Mouse (Mus musculus) midbrain, embryonic 14.5 days (tissue): ENCODE measurements around the gene Plxdc1. TPM values are rescaled to one million over a fixed set of nuclear protein-coding genes. Genes with fewer than 3 reads are reported as not detected.

Experiments used
- ATAC-seq: fragments of 200-750 bp; cut with Nextera tagmentation; 2 replicates; pipeline ENCODE4 v1.8.0; 2017; ENCODE audit warnings: moderate number of reproducible peaks, moderate library complexity; ENCODE audit not compliant: low FRiP score, low TSS enrichment
- DNase-seq: peaks from one replicate; pipeline ENCODE4 v3.0.0-alpha.2; 2015
- H3K27ac ChIP-seq: fragments of 300-500 bp; sonication (generic); replicated peaks from 2 replicates; pipeline ENCODE4 v1.5.1; 2014; ENCODE audit warnings: mild to moderate bottlenecking, low read depth, low read length, moderate library complexity
- H3K27me3 ChIP-seq: fragments of 300-500 bp; sonication (generic); 2 replicates; pipeline ENCODE4 v1.6.1; 2014; ENCODE audit warnings: low read length, control low read depth, mixed read lengths; ENCODE audit not compliant: control insufficient read depth, insufficient read depth
- H3K36me3 ChIP-seq: fragments of 300-500 bp; sonication (generic); 2 replicates; pipeline ENCODE4 v1.6.1; 2014; ENCODE audit warnings: low read length, control low read depth; ENCODE audit not compliant: control insufficient read depth, insufficient read depth
- H3K4me1 ChIP-seq: fragments of 300-500 bp; sonication (generic); 2 replicates; pipeline ENCODE4 v1.6.1; 2014; ENCODE audit warnings: mild to moderate bottlenecking, antibody characterized with exemption, low read length, control low read depth; ENCODE audit not compliant: control insufficient read depth, insufficient read depth
- H3K4me2 ChIP-seq: fragments of 300-500 bp; sonication (generic); 2 replicates; pipeline ENCODE4 v1.6.1; 2014; ENCODE audit warnings: mild to moderate bottlenecking, low read length, moderate library complexity
- H3K4me3 ChIP-seq: fragments of 300-500 bp; sonication (generic); replicated peaks from 2 replicates; pipeline ENCODE4 v1.5.1; 2014; ENCODE audit warnings: low read depth, low read length
- H3K9ac ChIP-seq: fragments of 300-500 bp; sonication (generic); replicated peaks from 2 replicates; pipeline ENCODE4 v1.6.1; 2014; ENCODE audit warnings: mild to moderate bottlenecking, low read length, moderate library complexity
- H3K9me3 ChIP-seq: fragments of 300-500 bp; sonication (generic); 2 replicates; pipeline ENCODE4 v1.6.1; 2016; ENCODE audit warnings: low read length, control low read depth, mixed read lengths; ENCODE audit not compliant: control insufficient read depth
- WGBS: fragments of 180-500 bp; shearing (Covaris S2); extraction: QIAGEN DNeasy Blood & Tissue Kit; methylation state at CpG from one replicate; pipeline ENCODE4 v1.1.7; 2014; 5-methylcytosine and 5-hydroxymethylcytosine counted together
- polyA plus RNA-seq: library from polyadenylated mRNA; unstranded; fragments of >200 nt; fragmentation: Nextera tagmentation; extraction: Ambion mirVana; gene quantifications from 2 replicates; pipeline ENCODE4 v1.2.1, GENCODE M21; 2014

Gene Plxdc1
- polyA plus RNA-seq, 1 experiment from 2014 or later: 0.96 TPM

- peak; percentile 96 for DNase-seq
- H3K27ac ChIP-seq: peak within 1 kb of the TSS; percentile 84
- ATAC-seq: peak; percentile 66
- under 1% methylated on average over 69 of the region's 69 CpGs for WGBS
- peak within 1 kb of the TSS; percentile 100 for H3K4me3 ChIP-seq
- no peaks in the 10 kb centered on the region for H3K9me3 ChIP-seq
- no peaks in the 10 kb centered on the region for H3K27me3 ChIP-seq
- H3K36me3 ChIP-seq: peaks cover 35% of the 10 kb centered on the region
- H3K9ac ChIP-seq: peak within 1 kb of the TSS; percentile 99
- H3K4me2 ChIP-seq: peak within 1 kb of the TSS; percentile 89
- peaks cover 12% of the 10 kb centered on the region for H3K4me1 ChIP-seq
Observed at GRCm38 (mm10) chr11:98026570-98027296, 40.5 kb upstream of the Plxdc1 start, which contains the start of gene Rpl19. TSS of gene Rpl19 (plus strand) at chr11:98026710.

DNA sequence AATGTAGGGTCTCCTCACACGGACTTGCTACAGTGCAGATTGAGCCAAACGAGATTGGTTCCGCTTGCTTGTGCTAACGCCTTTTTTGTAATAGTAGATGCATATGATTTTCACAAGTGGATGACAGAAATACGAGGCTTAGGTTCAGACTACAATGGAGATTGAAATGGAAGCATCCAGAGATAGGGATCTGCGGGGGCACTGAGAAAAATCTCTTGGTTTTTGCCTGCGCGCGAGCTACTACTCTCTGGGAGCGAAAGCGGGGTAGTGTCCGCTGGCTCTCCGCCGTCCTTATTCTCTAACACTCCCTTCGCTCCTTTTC, 40.0 kb upstream of the Plxdc1 start:
- peaks cover 16% of the 10 kb centered on the region for H3K4me1 ChIP-seq
- H3K9me3 ChIP-seq: no peaks in the 10 kb centered on the region
- peak overlapping the region; percentile 100 for H3K4me3 ChIP-seq
- ATAC-seq (no peak), DNase-seq (no peak)
- WGBS: 4% methylated on average over 15 of the region's 15 CpGs
- peaks cover 33% of the 10 kb centered on the region for H3K36me3 ChIP-seq
- H3K4me2 ChIP-seq: peak overlapping the region; percentile 89
- H3K27ac ChIP-seq: peak overlapping the region; percentile 84
- peak overlapping the region; percentile 99 for H3K9ac ChIP-seq
- no peaks in the 10 kb centered on the region for H3K27me3 ChIP-seq

- no peak for ATAC-seq
- Histone ChIP-seq H3K9ac (no peak overlapping the region), H3K4me1 (peaks cover 33% of the 10 kb centered on the region), H3K27ac (no peak overlapping the region), H3K4me2 (no peak overlapping the region), H3K27me3 (no peaks in the 10 kb centered on the region), H3K36me3 (peaks cover 16% of the 10 kb centered on the region), H3K4me3 (no peak overlapping the region), H3K9me3 (no peaks in the 10 kb centered on the region)
- WGBS: 90% methylated on average over 3 of the region's 3 CpGs
- no peak for DNase-seq
Observed at GRCm38 (mm10) chr11:98024516-98024915, 38.3 kb upstream of the Plxdc1 start.

DNA sequence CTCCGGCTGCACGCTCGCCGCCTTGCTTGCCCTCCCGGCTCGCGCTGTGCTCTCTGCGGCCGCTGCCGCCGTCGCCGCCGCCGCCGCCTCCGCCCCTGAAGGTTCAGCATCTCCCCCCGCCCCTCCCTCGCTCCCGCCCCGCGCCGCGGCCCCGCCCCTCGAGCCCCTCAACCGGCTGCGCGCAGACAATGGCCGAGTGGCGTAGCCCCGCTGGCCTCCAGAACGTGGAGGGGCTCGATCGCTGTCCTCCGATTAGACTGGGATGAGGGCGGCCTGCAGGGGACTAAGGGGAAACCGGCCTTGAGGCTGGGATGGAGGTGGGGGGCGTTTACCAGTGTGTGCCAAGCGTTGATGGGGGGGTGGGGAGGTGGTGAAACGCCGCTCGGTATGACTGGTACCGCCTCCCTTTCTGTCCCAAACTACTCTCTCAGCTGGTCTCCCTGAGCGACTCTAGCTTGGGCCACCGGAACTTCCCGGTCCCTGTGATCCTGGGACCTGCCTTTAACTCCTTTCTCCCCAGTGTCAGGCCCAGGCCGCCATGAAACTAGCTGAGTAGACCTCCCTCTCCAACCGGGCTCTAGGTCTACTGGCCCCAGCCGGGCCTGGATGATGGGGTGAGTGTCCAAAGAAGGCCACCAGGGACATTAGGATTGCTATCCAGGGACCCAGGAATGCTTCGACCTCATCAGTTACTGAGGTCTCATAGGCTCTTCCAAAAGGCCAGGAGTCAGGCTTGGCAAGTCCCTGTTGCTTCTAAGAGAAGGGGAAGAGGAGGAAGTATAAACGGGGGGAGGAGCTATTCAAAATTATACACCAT, 36.5 kb upstream of the Plxdc1 start, which contains the start of gene Cacnb1:
Cacnb1 (minus strand) TSS at position 480 of the 817 bp plus-strand sequence.
- peak within 1 kb of the TSS; percentile 95 for H3K9ac ChIP-seq
- no peaks in the 10 kb centered on the region for H3K27me3 ChIP-seq
- ATAC-seq: peak; percentile 68
- no peaks in the 10 kb centered on the region for H3K9me3 ChIP-seq
- H3K27ac ChIP-seq: peak within 1 kb of the TSS; percentile 97
- peak; percentile 91 for DNase-seq
- peaks cover 12% of the 10 kb centered on the region for H3K36me3 ChIP-seq
- H3K4me3 ChIP-seq: peak within 1 kb of the TSS; percentile 94
- under 1% methylated on average over 52 of the region's 52 CpGs for WGBS
- peaks cover 45% of the 10 kb centered on the region for H3K4me1 ChIP-seq
- H3K4me2 ChIP-seq: peak within 1 kb of the TSS; percentile 73

GRCm38 (mm10) chr11:98022253-98022554, 36.0 kb upstream of the Plxdc1 start:
- WGBS: under 1% methylated on average over 22 of the region's 23 CpGs
- Histone ChIP-seq H3K4me1 (peaks cover 42% of the 10 kb centered on the region), H3K27ac (peak overlapping the region; percentile 97), H3K4me3 (peak overlapping the region; percentile 94), H3K4me2 (peak overlapping the region; percentile 73), H3K9me3 (no peaks in the 10 kb centered on the region), H3K27me3 (no peaks in the 10 kb centered on the region), H3K9ac (peak overlapping the region; percentile 95), H3K36me3 (peaks cover 17% of the 10 kb centered on the region)
- ATAC-seq (peak; percentile 35; the same call in 1 of the 2 replicates), DNase-seq (no peak)

DNA sequence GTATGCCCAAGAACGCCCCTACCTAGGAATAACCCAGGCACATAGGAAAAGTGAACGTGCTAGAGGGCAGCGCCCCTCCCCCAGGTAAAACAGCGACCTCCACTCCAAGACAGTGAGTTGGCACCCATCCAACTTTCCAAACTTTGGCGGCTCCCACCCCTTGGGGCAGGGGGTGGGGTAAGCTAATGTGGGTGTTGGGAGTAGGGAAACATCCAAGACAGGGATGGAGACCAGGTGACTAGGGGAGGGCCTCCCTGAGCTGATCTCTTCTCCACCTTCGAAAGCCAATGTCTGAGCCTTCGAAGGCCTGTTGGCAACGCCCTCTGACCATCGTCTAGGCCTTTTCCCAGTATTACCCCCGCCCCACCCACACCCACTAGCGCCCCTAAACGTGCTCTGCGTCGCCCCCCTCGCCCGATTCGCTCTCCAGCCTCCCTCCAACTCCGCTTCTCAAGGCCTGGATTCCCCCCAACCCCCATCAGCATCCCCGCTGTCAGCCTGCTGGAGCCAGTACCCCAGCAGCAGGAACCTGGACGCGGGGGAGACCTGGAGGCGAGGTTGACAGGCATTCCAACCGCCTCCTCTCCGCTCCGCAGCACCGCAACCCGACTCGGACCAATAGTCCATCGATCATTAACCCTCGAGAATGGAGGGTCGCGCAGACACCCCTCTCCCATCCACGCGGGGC, 35.5 kb upstream of the Plxdc1 start:
- H3K9me3 ChIP-seq: no peaks in the 10 kb centered on the region
- H3K9ac ChIP-seq: peak overlapping the region; percentile 95
- ATAC-seq (peak; percentile 1; the same call in 1 of the 2 replicates), DNase-seq (peak; percentile 78)
- peak overlapping the region; percentile 94 for H3K4me3 ChIP-seq
- peak overlapping the region; percentile 97 for H3K27ac ChIP-seq
- H3K27me3 ChIP-seq: no peaks in the 10 kb centered on the region
- peaks cover 42% of the 10 kb centered on the region for H3K4me1 ChIP-seq
- H3K4me2 ChIP-seq: peak overlapping the region; percentile 73
- WGBS: 4% methylated on average over 34 of the region's 34 CpGs
- peaks cover 22% of the 10 kb centered on the region for H3K36me3 ChIP-seq

GRCm38 (mm10) chr11:98021118-98021517, 34.9 kb upstream of the Plxdc1 start:
- DNase-seq (no peak), ATAC-seq (no peak)
- 44% methylated on average over 2 of the region's 2 CpGs for WGBS
- Histone ChIP-seq H3K4me1 (peaks cover 41% of the 10 kb centered on the region), H3K4me3 (peak overlapping the region; percentile 94), H3K36me3 (peaks cover 28% of the 10 kb centered on the region), H3K4me2 (peak overlapping the region; percentile 73), H3K27me3 (no peaks in the 10 kb centered on the region), H3K27ac (no peak overlapping the region), H3K9ac (peak overlapping the region; percentile 95; the same call in 1 of the 2 replicates), H3K9me3 (no peaks in the 10 kb centered on the region)

DNA sequence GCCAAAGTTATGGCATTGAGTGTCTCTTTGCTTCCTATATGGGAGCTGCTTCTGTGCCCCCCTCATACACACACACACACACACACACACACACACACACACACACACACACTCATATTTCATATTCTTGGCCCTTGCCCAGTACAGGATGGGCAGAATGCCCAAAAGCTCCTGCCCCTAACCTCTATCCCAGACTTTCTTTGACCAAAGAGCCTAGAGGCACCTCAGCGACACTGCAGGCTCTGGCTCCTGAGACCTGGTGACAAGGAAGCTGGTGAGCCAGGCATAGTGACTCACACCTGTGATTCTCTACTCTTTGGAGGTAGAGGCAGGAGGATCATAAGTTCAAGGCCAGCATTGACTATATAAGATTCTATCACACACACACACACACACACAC, 34.5 kb upstream of the Plxdc1 start:
- ATAC-seq (no peak), DNase-seq (no peak)
- H3K4me1 ChIP-seq: peaks cover 37% of the 10 kb centered on the region
- peak overlapping the region; percentile 36; the same call in 1 of the 2 replicates for H3K9ac ChIP-seq
- peaks cover 32% of the 10 kb centered on the region for H3K36me3 ChIP-seq
- peak overlapping the region; percentile 73 for H3K4me2 ChIP-seq
- H3K27me3 ChIP-seq: no peaks in the 10 kb centered on the region
- peak overlapping the region; percentile 94 for H3K4me3 ChIP-seq
- H3K27ac ChIP-seq: peak overlapping the region; percentile 65
- WGBS: 53% methylated on average over 1 of the region's 1 CpGs
- H3K9me3 ChIP-seq: no peaks in the 10 kb centered on the region
